Mouse (Mus musculus): ENCODE measurements at regions not wholly inside any gene's neighbourhood (a gene's known extent, or its start where the extent isn't known, plus 50 kb on each side); places are given as distances from the start of the nearest gene placed in this dataset.
"Not testable (repeated sequence)": the region's sequence is repeated elsewhere in the genome, so short reads cannot be mapped to it uniquely, and the experiment has no call there.

DNA sequence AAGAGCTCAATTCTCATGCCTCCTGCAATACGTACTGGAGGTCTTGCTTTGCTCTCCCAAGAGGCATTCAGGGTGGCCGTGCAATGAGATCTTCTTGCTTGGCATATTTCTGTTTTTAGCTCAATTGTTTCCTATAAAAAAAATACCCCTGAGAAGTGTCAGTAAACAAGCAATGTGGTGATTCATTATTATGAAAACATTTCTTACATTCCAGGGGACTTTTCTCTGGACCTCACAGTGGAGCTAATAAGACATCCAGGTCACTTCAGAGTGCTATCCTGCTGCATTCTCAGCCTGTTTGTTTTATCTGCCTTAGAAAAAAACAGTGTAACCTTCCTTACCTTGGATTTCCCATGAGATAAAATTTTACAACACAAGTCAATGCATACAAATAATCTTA is 532.0 kb downstream of the Dad1 start:
- DNase-seq (ENCODE audit: low read depth) = not testable (repeated sequence)

- not testable (repeated sequence) for DNase-seq (ENCODE audit: low read depth)
These were observed 544.3 kb downstream of the Dad1 start for GRCm38 (mm10) chr14:53709627-53710026.

DNA sequence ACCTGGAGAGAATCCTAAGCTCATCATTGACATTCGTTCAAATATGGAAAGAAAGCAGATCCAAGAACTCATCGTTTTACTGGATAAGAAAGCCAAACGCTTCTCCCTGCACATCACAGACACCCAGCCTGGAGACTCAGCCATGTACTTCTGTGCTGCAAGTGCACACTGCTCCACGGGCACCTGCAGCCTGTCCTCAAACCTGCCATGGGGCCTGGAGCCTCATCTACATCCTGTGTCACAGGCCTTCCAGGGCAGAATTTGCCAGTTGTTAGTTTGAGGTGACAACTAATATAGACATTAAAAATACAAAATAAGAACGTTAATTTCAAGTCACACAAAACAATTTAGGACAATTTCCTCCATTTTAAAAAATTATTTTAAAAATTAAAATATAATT is 549.6 kb downstream of the Dad1 start:
- DNase-seq (ENCODE audit: low read depth) = not testable (repeated sequence)

- DNase-seq (ENCODE audit: low read depth) = not testable (repeated sequence)
These were observed 550.3 kb downstream of the Dad1 start for GRCm38 (mm10) chr14:53703593-53703992.

DNA sequence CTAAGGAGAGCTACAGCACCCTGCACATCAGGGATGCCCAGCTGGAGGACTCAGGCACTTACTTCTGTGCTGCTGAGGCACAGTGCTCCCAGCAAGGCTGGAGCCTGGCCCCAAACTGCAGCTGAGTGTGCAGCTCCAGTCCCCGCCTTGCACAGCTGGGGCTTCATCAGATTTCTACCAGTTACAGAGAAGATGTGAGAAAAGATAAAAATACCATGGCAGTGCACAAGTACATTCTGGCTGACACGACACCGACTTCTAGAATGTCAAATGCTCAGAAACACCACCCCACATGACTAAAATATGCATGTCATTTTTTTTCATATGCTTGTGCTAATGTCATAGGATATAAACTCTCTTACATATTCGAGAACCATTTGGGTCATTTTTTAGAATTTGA is 569.8 kb downstream of the Dad1 start:
- not testable (repeated sequence) for DNase-seq (ENCODE audit: low read depth)

- DNase-seq (ENCODE audit: low read depth) = not testable (repeated sequence)
These were observed 570.4 kb downstream of the Dad1 start for GRCm38 (mm10) chr14:53683361-53684015.

- DNase-seq (ENCODE audit: low read depth) = not testable (repeated sequence)
These were observed 571.2 kb downstream of the Dad1 start for GRCm38 (mm10) chr14:53682679-53683078.

GRCm38 (mm10) chr14:53681320-53681719 is 572.6 kb downstream of the Dad1 start:
- DNase-seq (ENCODE audit: low read depth) = not testable (repeated sequence)

GRCm38 (mm10) chr14:53665681-53666080 is 588.2 kb downstream of the Dad1 start:
- DNase-seq (ENCODE audit: low read depth) = not testable (repeated sequence)

- not testable (repeated sequence) for DNase-seq (ENCODE audit: low read depth)
These were observed 591.1 kb downstream of the Dad1 start for GRCm38 (mm10) chr14:53662700-53663355.

GRCm38 (mm10) chr14:53654669-53655068 is 599.2 kb downstream of the Dad1 start:
- DNase-seq (ENCODE audit: low read depth) = not testable (repeated sequence)

DNA sequence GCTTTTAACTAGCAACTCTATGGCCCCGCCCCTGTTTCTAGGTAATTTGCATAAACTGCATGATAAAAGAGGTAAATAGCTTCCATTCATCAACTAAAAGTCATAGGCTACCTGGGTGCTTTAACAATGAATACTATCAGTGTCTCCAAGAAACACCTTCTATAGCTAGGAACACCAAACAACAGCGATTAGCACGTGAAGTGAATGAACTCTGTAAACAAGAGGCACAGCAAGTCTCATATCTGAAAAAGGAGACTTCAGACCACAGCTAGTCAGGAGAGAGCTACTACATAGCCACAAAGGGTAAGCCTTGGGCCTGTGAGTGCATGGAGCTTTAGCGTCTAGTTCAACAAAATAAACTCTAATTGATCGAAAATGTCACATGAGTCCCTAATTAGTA is 602.8 kb downstream of the Dad1 start:
- not testable (repeated sequence) for DNase-seq (ENCODE audit: low read depth)

DNA sequence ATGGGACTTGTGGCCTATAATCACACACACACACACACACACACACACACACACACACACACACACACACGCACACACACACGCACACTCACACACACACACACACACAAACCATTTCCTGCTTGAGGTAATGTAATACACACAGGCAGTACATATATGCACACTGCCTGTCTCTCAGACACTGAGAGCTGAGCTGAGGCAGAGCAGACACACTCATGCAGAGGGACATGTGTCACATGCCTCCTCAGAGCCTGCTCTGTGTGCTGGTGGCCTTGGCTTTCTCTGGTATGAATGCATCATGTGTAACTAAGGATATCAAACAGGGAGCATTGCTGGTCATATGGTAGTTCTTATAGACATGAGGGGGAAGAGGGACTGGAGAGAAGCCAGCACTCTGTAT is 604.7 kb downstream of the Dad1 start:
- DNase-seq (ENCODE audit: low read depth) = not testable (repeated sequence)

DNA sequence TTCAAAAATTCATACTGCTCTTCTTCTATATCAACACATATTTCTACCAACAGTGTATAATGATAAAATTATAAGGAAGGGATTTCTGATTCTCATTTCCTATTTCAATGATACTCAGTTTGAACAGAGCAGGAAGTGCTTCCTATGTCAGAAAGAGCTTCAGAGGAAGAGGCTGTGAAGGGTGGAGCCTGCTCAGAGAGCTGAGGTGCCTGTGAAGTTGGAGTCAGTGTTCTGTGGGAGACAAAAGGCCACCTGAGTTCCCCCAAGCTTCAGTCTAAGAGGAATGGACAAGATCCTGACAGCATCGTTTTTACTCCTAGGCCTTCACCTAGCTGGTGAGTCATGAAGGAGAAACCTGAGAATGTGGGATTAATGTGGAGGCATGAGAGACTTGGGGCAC is 613.5 kb downstream of the Dad1 start:
- DNase-seq (ENCODE audit: low read depth) = not testable (repeated sequence)

- DNase-seq (ENCODE audit: low read depth) = peak; percentile 36
These were observed 616.2 kb downstream of the Dad1 start for GRCm38 (mm10) chr14:53637664-53638063.

- DNase-seq (ENCODE audit: low read depth) = not testable (repeated sequence)
These were observed 618.7 kb downstream of the Dad1 start for GRCm38 (mm10) chr14:53635206-53635605.

DNA sequence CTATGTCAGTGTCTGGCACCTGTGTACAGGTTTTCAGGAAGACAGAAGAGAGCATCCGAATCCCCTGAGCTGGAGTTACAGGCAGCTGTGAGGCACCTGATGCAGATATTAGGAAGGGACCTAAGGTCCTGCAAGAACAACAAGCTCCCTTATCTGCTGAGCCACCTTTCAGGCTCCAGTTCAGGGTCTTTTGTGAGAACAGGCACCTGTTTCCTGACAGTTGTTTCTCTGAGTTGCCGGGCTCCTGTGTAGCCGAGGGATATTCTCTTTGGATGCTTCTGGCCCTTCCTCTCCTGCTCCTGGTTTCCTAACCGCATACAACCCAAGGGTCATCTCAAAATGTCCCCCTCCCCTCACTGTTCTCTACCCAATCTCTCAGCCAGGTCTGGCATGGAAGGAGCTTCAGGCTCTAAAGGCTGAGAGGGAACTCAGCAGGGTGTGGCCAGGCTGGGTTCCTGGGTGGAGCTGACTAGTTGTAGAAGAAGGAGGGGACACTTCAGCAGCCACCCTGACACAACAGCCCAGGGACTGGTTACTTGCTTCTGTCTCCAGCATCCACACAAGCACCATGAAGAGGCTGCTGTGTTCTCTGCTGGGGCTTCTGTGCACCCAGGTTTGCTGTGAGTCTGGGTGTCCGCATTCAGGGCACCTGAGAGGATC is 619.5 kb downstream of the Dad1 start:
- DNase-seq (ENCODE audit: low read depth) = not testable (repeated sequence)

GRCm38 (mm10) chr14:53633743-53634142 is 620.2 kb downstream of the Dad1 start:
- DNase-seq (ENCODE audit: low read depth) = not testable (repeated sequence)

DNA sequence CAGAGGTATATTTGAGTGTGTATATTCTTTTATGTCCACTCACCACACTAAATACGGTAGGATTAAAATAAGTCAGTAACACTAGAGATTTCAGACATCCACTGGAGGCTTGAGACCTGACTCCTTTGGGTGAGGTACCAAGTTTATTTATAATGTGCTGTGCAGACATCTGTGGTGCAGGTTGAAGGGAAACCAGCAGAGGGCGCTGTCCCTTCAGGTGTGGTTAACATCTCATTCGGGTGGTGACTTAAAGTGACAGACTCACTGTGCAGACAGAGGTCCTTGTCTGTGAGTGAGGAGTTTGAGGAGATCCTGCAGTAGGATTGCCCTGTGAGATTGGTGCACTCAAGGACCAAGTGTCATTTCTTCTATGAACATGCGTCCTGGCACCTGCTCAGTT is 632.5 kb downstream of the Dad1 start:
- DNase-seq (ENCODE audit: low read depth) = not testable (repeated sequence)

DNA sequence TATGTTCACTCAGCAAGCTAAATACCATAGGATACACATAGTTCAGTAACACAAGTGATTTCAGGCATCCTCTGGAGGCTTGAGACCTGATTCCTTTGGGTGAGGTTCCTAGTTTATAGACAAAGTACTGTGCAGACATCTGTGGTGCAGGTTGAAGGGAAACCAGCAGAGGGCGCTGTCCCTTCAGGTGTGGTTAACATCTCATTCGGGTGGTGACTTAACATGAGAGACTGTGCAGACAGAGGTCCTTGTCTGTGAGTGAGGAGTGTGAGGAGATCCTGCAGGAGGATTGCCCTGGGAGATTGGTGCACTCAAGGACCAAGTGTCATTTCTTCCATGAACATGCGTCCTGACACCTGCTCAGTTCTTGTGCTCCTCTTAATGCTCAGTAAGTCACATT is 637.8 kb downstream of the Dad1 start:
- DNase-seq (ENCODE audit: low read depth) = not testable (repeated sequence)

DNA sequence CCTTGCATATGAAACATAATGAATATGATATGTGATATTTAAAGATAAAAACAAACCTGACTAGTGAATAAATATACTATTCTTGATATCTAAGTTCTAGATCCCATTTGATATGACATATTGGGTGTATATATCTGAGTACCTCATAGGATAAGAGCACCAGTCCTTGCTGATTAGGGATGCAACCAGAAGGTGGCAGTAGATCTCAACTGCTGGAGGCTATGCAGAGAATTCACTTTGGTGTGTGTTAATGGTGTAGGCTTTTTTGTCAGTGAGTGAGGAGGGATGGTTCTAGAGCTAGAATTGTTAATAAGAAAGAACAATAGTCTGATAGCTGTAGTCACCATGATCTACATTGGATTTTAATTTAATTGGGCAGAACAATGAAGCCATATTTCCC is 639.6 kb downstream of the Dad1 start:
- DNase-seq (ENCODE audit: low read depth) = no peak

DNA sequence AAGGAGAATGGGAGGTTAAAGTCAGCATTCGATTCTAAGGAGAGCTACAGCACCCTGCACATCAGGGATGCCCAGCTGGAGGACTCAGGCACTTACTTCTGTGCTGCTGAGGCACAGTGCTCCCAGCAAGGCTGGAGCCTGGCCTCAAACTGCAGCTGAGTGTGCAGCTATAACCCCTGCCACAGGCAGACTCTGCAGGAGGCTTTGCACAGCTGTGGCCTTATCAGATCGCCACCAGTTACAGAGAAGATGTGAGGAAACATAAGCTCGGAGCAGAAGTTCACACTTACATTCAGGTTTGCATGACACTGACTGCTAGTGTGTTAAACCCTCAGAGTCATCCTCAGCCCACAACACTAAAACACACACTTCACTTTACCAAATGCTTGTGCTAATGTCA is 654.6 kb downstream of the Dad1 start:
- not testable (repeated sequence) for DNase-seq (ENCODE audit: low read depth)

- DNase-seq (ENCODE audit: low read depth) = peak; percentile 14
These were observed 656.6 kb downstream of the Dad1 start for GRCm38 (mm10) chr14:53597287-53597686.
